Mouse (Mus musculus) E14TG2a.4 (cell line): Measurements from ENCODE around the gene Tex46.

Source experiments
- CTCF ChIP-seq: conservative IDR thresholded peaks from 2 replicates; pipeline ENCODE4 v1.5.1; 2014; ENCODE audit warnings: low read length
- NANOG ChIP-seq: IDR thresholded peaks from 2 replicates; pipeline ENCODE4 v1.6.1; 2014; ENCODE audit warnings: borderline replicate concordance, low read length, mixed read lengths

DNA sequence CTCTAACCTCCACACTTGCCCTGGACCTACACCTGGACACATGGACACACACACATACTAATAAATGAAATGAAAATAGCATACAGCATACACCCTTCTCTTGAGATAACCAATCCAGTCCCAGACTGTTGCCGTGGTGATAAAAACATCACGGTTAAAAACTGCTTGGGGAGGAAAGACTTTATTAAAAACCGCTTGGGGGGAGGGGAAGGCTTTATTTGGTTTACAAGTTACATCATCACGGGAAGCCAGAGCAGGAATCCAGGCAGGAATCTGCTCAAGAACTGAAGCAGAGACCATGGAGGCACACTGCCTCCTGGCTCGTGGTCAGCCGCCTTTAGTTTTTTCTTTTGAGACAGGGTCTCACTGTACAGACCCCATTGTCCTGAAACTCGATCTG is 3.4 kb downstream of the Tex46 start:
- TF ChIP-seq CTCF (no peak), NANOG (no peak)
